Mouse (Mus musculus) forebrain, embryonic 16.5 days (tissue): Measurements from ENCODE around the gene Olfr1499. TPM values are rescaled to one million over a fixed set of nuclear protein-coding genes. Genes with fewer than 3 reads are reported as not detected.
"Not testable (repeated sequence)": the region's sequence is repeated elsewhere in the genome, so short reads cannot be mapped to it uniquely, and the experiment has no call there.

Source experiments
- ATAC-seq: fragments of 200-750 bp; cut with Nextera tagmentation; 2 replicates; pipeline ENCODE4 v1.8.0; 2017; ENCODE audit warnings: mild to moderate bottlenecking, moderate library complexity
- H3K27ac ChIP-seq: fragments of 300-500 bp; sonication (generic); 2 replicates; pipeline ENCODE4 v1.5.1; 2014; ENCODE audit warnings: low read length, control low read depth
- H3K27me3 ChIP-seq: fragments of 300-500 bp; sonication (generic); replicated peaks from 2 replicates; pipeline ENCODE4 v1.6.1; 2014; ENCODE audit warnings: low read length; ENCODE audit not compliant: control insufficient read depth, insufficient read depth
- H3K36me3 ChIP-seq: fragments of 300-500 bp; sonication (generic); 2 replicates; pipeline ENCODE4 v1.6.1; 2014; ENCODE audit not compliant: control insufficient read depth, insufficient read depth
- H3K4me1 ChIP-seq: fragments of 300-500 bp; sonication (generic); replicated peaks from 2 replicates; pipeline ENCODE4 v1.6.1; 2014; ENCODE audit warnings: low read length; ENCODE audit not compliant: control insufficient read depth, insufficient read depth
- H3K4me2 ChIP-seq: fragments of 300-500 bp; sonication (generic); 2 replicates; pipeline ENCODE4 v1.6.1; 2014; ENCODE audit warnings: mild to moderate bottlenecking, low read length, control low read depth
- H3K4me3 ChIP-seq: fragments of 300-500 bp; sonication (generic); replicated peaks from 2 replicates; pipeline ENCODE4 v1.5.1; 2014; ENCODE audit warnings: mild to moderate bottlenecking, low read length, control low read depth
- H3K9ac ChIP-seq: fragments of 300-500 bp; sonication (generic); replicated peaks from 2 replicates; pipeline ENCODE4 v1.6.1; 2014; ENCODE audit warnings: low read depth, low read length, control low read depth
- H3K9me3 ChIP-seq: fragments of 300-500 bp; sonication (generic); 2 replicates; pipeline ENCODE4 v1.6.1; 2016; ENCODE audit warnings: low read length; ENCODE audit not compliant: control insufficient read depth
- WGBS: fragments of 180-500 bp; shearing (Covaris S2); extraction: QIAGEN DNeasy Blood & Tissue Kit; methylation state at CpG from one replicate; pipeline ENCODE4 v1.1.7; 2014; 5-methylcytosine and 5-hydroxymethylcytosine counted together
- polyA plus RNA-seq: library from polyadenylated mRNA; unstranded; fragments of >200 nt; fragmentation: Nextera tagmentation; extraction: Ambion mirVana; gene quantifications from 2 replicates; pipeline ENCODE4 v1.2.1, GENCODE M21; 2015

The Olfr1499 gene
- not detected in 2 replicates for polyA plus RNA-seq

- Histone ChIP-seq H3K27me3 (no peaks in the 10 kb centered on the region), H3K36me3 (no peaks in the 10 kb centered on the region), H3K4me2 (no peak within 1 kb of the TSS), H3K4me3 (no peak within 1 kb of the TSS), H3K9ac (no peak within 1 kb of the TSS), H3K27ac (no peak within 1 kb of the TSS), H3K9me3 (no peaks in the 10 kb centered on the region), H3K4me1 (no peaks in the 10 kb centered on the region)
- ATAC-seq = no peak
Measured at GRCm38 (mm10) chr19:13819347-13819746, at the start of gene Olfr1499. TSS of gene Olfr1499 (minus strand) at chr19:13819447.

GRCm38 (mm10) chr19:13861495-13861894 is 42.2 kb upstream of the Olfr1499 start, which contains the start of gene Olfr1502:
TSS of gene Olfr1502 (plus strand) at chr19:13861795.
- WGBS = 80% methylated on average over 1 of the region's 1 CpGs
- no peak within 1 kb of the TSS for H3K4me3 ChIP-seq
- H3K4me1 ChIP-seq = no peaks in the 10 kb centered on the region
- no peaks in the 10 kb centered on the region for H3K9me3 ChIP-seq
- no peaks in the 10 kb centered on the region for H3K27me3 ChIP-seq
- no peak within 1 kb of the TSS for H3K4me2 ChIP-seq
- no peaks in the 10 kb centered on the region for H3K36me3 ChIP-seq
- H3K9ac ChIP-seq = no peak within 1 kb of the TSS
- no peak within 1 kb of the TSS for H3K27ac ChIP-seq
- ATAC-seq = no peak

GRCm38 (mm10) chr19:13850592-13850991 is 31.3 kb upstream of the Olfr1499 start, which contains the start of gene Olfr1501:
TSS of gene Olfr1501 (minus strand) at chr19:13850692.
- not testable (repeated sequence) for H3K4me3 ChIP-seq, H3K9me3 ChIP-seq, H3K27me3 ChIP-seq, H3K36me3 ChIP-seq, H3K9ac ChIP-seq, ATAC-seq, H3K27ac ChIP-seq, H3K4me2 ChIP-seq, H3K4me1 ChIP-seq

- Histone ChIP-seq H3K4me2 (no peak within 1 kb of the TSS), H3K9me3 (no peaks in the 10 kb centered on the region), H3K36me3 (no peaks in the 10 kb centered on the region)
Measured at GRCm38 (mm10) chr19:13830388-13830787, 11.1 kb upstream of the Olfr1499 start, which contains the start of gene Olfr1500. TSS of gene Olfr1500 (minus strand) at chr19:13830488.

DNA sequence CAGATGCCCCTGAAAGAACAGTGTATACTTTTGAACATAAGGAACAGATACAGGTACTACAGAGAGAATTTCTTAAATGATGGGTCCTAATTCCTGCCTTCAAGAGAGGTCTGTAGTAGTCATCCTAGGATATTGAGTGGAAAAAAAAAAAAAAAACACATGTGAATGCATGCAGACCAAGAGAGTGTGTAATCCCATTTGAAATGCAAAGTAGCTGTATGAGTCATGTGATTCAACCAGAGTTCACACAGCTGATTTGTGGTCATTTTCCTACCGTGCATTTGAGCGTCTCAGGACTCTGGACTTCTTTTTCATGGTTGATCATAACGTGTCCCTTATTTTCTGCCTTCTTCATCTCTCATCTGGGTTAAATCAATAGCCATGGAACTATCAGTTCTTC is 9.2 kb upstream of the Olfr1499 start:
- 65% methylated on average over 3 of the region's 3 CpGs for WGBS
- Histone ChIP-seq H3K27ac (no peak overlapping the region), H3K36me3 (no peaks in the 10 kb centered on the region), H3K4me3 (no peak overlapping the region), H3K27me3 (no peaks in the 10 kb centered on the region), H3K4me1 (no peaks in the 10 kb centered on the region), H3K9ac (no peak overlapping the region), H3K9me3 (no peaks in the 10 kb centered on the region), H3K4me2 (no peak overlapping the region)
- no peak for ATAC-seq

More at GRCm38 (mm10) chr19:13830388-13830787, 11.1 kb upstream of the Olfr1499 start, which contains the start of gene Olfr1500:
- Histone ChIP-seq H3K27me3 (no peaks in the 10 kb centered on the region), H3K27ac (no peak within 1 kb of the TSS), H3K4me1 (no peaks in the 10 kb centered on the region), H3K9ac (no peak within 1 kb of the TSS), H3K4me3 (no peak within 1 kb of the TSS)
- no peak for ATAC-seq

DNA sequence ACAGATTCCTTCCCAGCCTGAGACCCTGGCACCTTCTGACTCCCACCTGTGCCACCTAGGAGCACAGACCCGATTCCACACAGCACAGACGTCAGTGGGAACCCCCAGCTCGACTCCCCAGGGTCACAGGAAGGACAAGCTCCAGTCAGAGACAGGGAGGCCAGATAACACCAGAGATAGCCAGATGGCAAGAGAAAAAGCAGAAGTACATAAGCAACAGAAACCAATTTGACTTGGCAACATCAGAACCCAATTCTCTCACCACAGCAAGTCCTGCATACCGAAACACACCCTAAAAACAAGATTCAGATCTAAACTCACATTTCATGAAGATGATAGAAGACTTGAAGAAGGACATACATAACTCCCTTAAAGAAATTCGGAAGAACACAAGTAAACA is 1.6 kb upstream of the Olfr1499 start:
- H3K27ac ChIP-seq = no peak overlapping the region
- 63% methylated on average over 5 of the region's 5 CpGs for WGBS

DNA sequence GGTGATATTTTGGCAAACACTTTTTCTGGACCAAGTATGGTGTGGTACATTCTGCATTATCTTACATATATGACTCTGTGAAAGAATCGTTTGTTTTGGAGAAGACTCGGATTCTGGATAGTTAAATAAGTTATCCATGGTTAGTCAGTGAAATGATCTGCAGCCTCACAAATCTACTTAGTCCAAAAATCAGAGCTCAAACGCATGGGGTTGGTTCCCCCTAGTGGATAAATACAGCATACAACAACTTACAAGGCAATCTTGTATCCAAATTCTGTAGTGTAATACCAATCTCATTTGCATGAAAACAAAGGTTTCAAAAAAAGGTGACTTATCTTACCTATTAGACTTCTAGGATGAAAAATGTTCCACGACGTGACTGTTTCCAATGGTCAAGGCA is 420 bp downstream of the Olfr1499 start:
- WGBS = 34% methylated on average over 5 of the region's 5 CpGs
- no peak overlapping the region for H3K27ac ChIP-seq

More for the DNA sequence above, 1.6 kb upstream of the Olfr1499 start:
- ATAC-seq = no peak
- Histone ChIP-seq H3K4me2 (no peak overlapping the region), H3K9ac (no peak overlapping the region), H3K4me1 (no peaks in the 10 kb centered on the region), H3K36me3 (no peaks in the 10 kb centered on the region), H3K4me3 (no peak overlapping the region), H3K27me3 (no peaks in the 10 kb centered on the region), H3K9me3 (no peaks in the 10 kb centered on the region)

GRCm38 (mm10) chr19:13812823-13813222 is 6.4 kb downstream of the Olfr1499 start:
- 72% methylated on average over 2 of the region's 2 CpGs for WGBS
- H3K27ac ChIP-seq = no peak overlapping the region

More for the DNA sequence above, 420 bp downstream of the Olfr1499 start:
- Histone ChIP-seq H3K4me1 (no peaks in the 10 kb centered on the region), H3K9me3 (no peaks in the 10 kb centered on the region), H3K36me3 (no peaks in the 10 kb centered on the region), H3K4me3 (no peak overlapping the region), H3K4me2 (no peak overlapping the region), H3K9ac (no peak overlapping the region), H3K27me3 (no peaks in the 10 kb centered on the region)
- no peak for ATAC-seq

GRCm38 (mm10) chr19:13805486-13805885 is 13.8 kb downstream of the Olfr1499 start:
- H3K4me2 ChIP-seq, H3K9ac ChIP-seq, H3K4me1 ChIP-seq, H3K27me3 ChIP-seq, H3K4me3 ChIP-seq, H3K36me3 ChIP-seq, H3K27ac ChIP-seq, ATAC-seq, H3K9me3 ChIP-seq: not testable (repeated sequence)
- 71% methylated on average over 1 of the region's 1 CpGs for WGBS

More at GRCm38 (mm10) chr19:13812823-13813222, 6.4 kb downstream of the Olfr1499 start:
- Histone ChIP-seq H3K9ac (no peak overlapping the region), H3K4me3 (no peak overlapping the region), H3K4me2 (no peak overlapping the region), H3K9me3 (no peaks in the 10 kb centered on the region), H3K36me3 (no peaks in the 10 kb centered on the region), H3K27me3 (no peaks in the 10 kb centered on the region), H3K4me1 (no peaks in the 10 kb centered on the region)
- ATAC-seq = no peak

- no peaks in the 10 kb centered on the region for H3K9me3 ChIP-seq
- no peak within 1 kb of the TSS for H3K4me3 ChIP-seq
- H3K4me1 ChIP-seq = no peaks in the 10 kb centered on the region
- no peaks in the 10 kb centered on the region for H3K36me3 ChIP-seq
- no peak for ATAC-seq
- H3K27me3 ChIP-seq = no peaks in the 10 kb centered on the region
- H3K9ac ChIP-seq = no peak within 1 kb of the TSS
- H3K4me2 ChIP-seq = no peak within 1 kb of the TSS
- H3K27ac ChIP-seq = no peak within 1 kb of the TSS
Measured at GRCm38 (mm10) chr19:13798102-13798501, 21.1 kb downstream of the Olfr1499 start, which contains the start of gene Olfr1497. TSS of gene Olfr1497 (minus strand) at chr19:13798202.
